Mouse (Mus musculus) macrophage (primary cell): ENCODE data around the gene Trp73. TPM values are rescaled to one million over a fixed set of nuclear protein-coding genes. Genes with fewer than 3 reads are reported as not detected.

Source experiments
- H3K27ac ChIP-seq: fragments of 350-480 bp; formaldehyde crosslinking; 2 replicates; pipeline ENCODE4 v1.9.0; 2021
- H3K36me3 ChIP-seq: fragments of 350-480 bp; formaldehyde crosslinking; 2 replicates; pipeline ENCODE4 v1.9.0; 2021; ENCODE audit errors: inconsistent target
- H3K4me3 ChIP-seq: fragments of 350-480 bp; formaldehyde crosslinking; 2 replicates; pipeline ENCODE4 v1.9.0; 2021; ENCODE audit errors: inconsistent target
- H3K79me2 ChIP-seq: fragments of 350-480 bp; formaldehyde crosslinking; 2 replicates; pipeline ENCODE4 v1.9.0; 2021; ENCODE audit errors: inconsistent target
- WGBS: methylation state at CpG from one replicate; pipeline ENCODE4 v1.1.7; 2026; ENCODE audit warnings: inconsistent platforms; ENCODE audit not compliant: missing documents; 5-methylcytosine and 5-hydroxymethylcytosine counted together
- polyA plus RNA-seq: library from polyadenylated mRNA; stranded (reverse); fragments of 250-400 nt; gene quantifications from 3 replicates; pipeline ENCODE4 v1.2.4, GENCODE M21; 2018; ENCODE audit warnings: inconsistent platforms

Trp73 gene
- polyA plus RNA-seq, 1 experiment from 2014 or later, result not detected

- H3K36me3 ChIP-seq, result no peaks in the 10 kb centered on the region
- WGBS, result 78% methylated on average over 8 of the region's 8 CpGs
- no peak overlapping the region for H3K27ac ChIP-seq
- H3K79me2 ChIP-seq, result no peaks in the 10 kb centered on the region
- H3K4me3 ChIP-seq, result no peak overlapping the region
Measured at GRCm38 (mm10) chr4:154103386-154103785, 36.6 kb downstream of the Trp73 start.

GRCm38 (mm10) chr4:154099361-154099760 is 40.6 kb downstream of the Trp73 start:
- no peaks in the 10 kb centered on the region for H3K36me3 ChIP-seq
- H3K27ac ChIP-seq, result no peak overlapping the region
- 38% methylated on average over 7 of the region's 7 CpGs for WGBS
- no peaks in the 10 kb centered on the region for H3K79me2 ChIP-seq
- H3K4me3 ChIP-seq, result no peak overlapping the region

GRCm38 (mm10) chr4:154096111-154096510 is 43.9 kb downstream of the Trp73 start:
- H3K79me2 ChIP-seq, result no peaks in the 10 kb centered on the region
- H3K4me3 ChIP-seq, result no peak overlapping the region
- no peaks in the 10 kb centered on the region for H3K36me3 ChIP-seq
- 29% methylated on average over 6 of the region's 6 CpGs for WGBS
- H3K27ac ChIP-seq, result no peak overlapping the region

GRCm38 (mm10) chr4:154093210-154093609 is 46.8 kb downstream of the Trp73 start:
- Histone ChIP-seq H3K4me3 (no peak overlapping the region), H3K79me2 (no peaks in the 10 kb centered on the region), H3K36me3 (no peaks in the 10 kb centered on the region), H3K27ac (no peak overlapping the region)
- 18% methylated on average over 9 of the region's 9 CpGs for WGBS

- Histone ChIP-seq H3K4me3 (no peak overlapping the region), H3K36me3 (no peaks in the 10 kb centered on the region), H3K79me2 (no peaks in the 10 kb centered on the region), H3K27ac (no peak overlapping the region)
- WGBS, result 82% methylated on average over 8 of the region's 8 CpGs
Measured at GRCm38 (mm10) chr4:154091356-154091755, 48.7 kb downstream of the Trp73 start.

- no peak overlapping the region for H3K4me3 ChIP-seq
- no peaks in the 10 kb centered on the region for H3K79me2 ChIP-seq
- H3K27ac ChIP-seq, result no peak overlapping the region
- 56% methylated on average over 5 of the region's 5 CpGs for WGBS
- no peaks in the 10 kb centered on the region for H3K36me3 ChIP-seq
Measured at GRCm38 (mm10) chr4:154089205-154089604, 50.8 kb downstream of the Trp73 start.

- no peak overlapping the region for H3K4me3 ChIP-seq
- no peak overlapping the region for H3K27ac ChIP-seq
- H3K79me2 ChIP-seq, result no peaks in the 10 kb centered on the region
- WGBS, result 81% methylated on average over 8 of the region's 8 CpGs
- no peaks in the 10 kb centered on the region for H3K36me3 ChIP-seq
Measured at GRCm38 (mm10) chr4:154086436-154086835, 53.6 kb downstream of the Trp73 start.

- 81% methylated on average over 3 of the region's 3 CpGs for WGBS
- H3K79me2 ChIP-seq, result no peaks in the 10 kb centered on the region
- no peak overlapping the region for H3K4me3 ChIP-seq
- no peaks in the 10 kb centered on the region for H3K36me3 ChIP-seq
- no peak overlapping the region for H3K27ac ChIP-seq
Measured at GRCm38 (mm10) chr4:154085856-154086255, 54.2 kb downstream of the Trp73 start.

GRCm38 (mm10) chr4:154081974-154082373 is 58.0 kb downstream of the Trp73 start:
- H3K79me2 ChIP-seq, result no peaks in the 10 kb centered on the region
- H3K4me3 ChIP-seq, result no peak overlapping the region
- H3K36me3 ChIP-seq, result no peaks in the 10 kb centered on the region
- 9% methylated on average over 1 of the region's 1 CpGs for WGBS
- H3K27ac ChIP-seq, result no peak overlapping the region

GRCm38 (mm10) chr4:154081021-154081420 is 59.0 kb downstream of the Trp73 start:
- Histone ChIP-seq H3K36me3 (no peaks in the 10 kb centered on the region), H3K27ac (no peak overlapping the region), H3K79me2 (no peaks in the 10 kb centered on the region), H3K4me3 (no peak overlapping the region)
- 6% methylated on average over 13 of the region's 13 CpGs for WGBS

GRCm38 (mm10) chr4:154080211-154080610 is 59.8 kb downstream of the Trp73 start:
- Histone ChIP-seq H3K79me2 (no peaks in the 10 kb centered on the region), H3K4me3 (no peak overlapping the region)
- 55% methylated on average over 4 of the region's 4 CpGs for WGBS

GRCm38 (mm10) chr4:154071941-154072340 is 68.1 kb downstream of the Trp73 start:
- Histone ChIP-seq H3K36me3 (no peaks in the 10 kb centered on the region), H3K4me3 (no peak overlapping the region), H3K79me2 (no peaks in the 10 kb centered on the region), H3K27ac (no peak overlapping the region)
- 15% methylated on average over 15 of the region's 16 CpGs for WGBS

More at GRCm38 (mm10) chr4:154080211-154080610, 59.8 kb downstream of the Trp73 start:
- Histone ChIP-seq H3K27ac (no peak overlapping the region), H3K36me3 (no peaks in the 10 kb centered on the region)

GRCm38 (mm10) chr4:154071521-154071920 is 68.5 kb downstream of the Trp73 start:
- Histone ChIP-seq H3K27ac (no peak overlapping the region), H3K79me2 (no peaks in the 10 kb centered on the region), H3K36me3 (no peaks in the 10 kb centered on the region), H3K4me3 (no peak overlapping the region)
- 2% methylated on average over 8 of the region's 20 CpGs for WGBS

GRCm38 (mm10) chr4:154070896-154071295 is 69.1 kb downstream of the Trp73 start:
- Histone ChIP-seq H3K36me3 (no peaks in the 10 kb centered on the region), H3K4me3 (no peak overlapping the region), H3K79me2 (no peaks in the 10 kb centered on the region), H3K27ac (no peak overlapping the region)
- WGBS, result 6% methylated on average over 5 of the region's 5 CpGs

- WGBS, result 62% methylated on average over 12 of the region's 14 CpGs
- no peak overlapping the region for H3K27ac ChIP-seq
- H3K79me2 ChIP-seq, result no peaks in the 10 kb centered on the region
- H3K4me3 ChIP-seq, result no peak overlapping the region
- no peaks in the 10 kb centered on the region for H3K36me3 ChIP-seq
Measured at GRCm38 (mm10) chr4:154064827-154065773, 74.9 kb downstream of the Trp73 start.
